Mouse (Mus musculus): ENCODE data around the gene Hmgb1. TPM values are rescaled to one million over a fixed set of nuclear protein-coding genes. Genes with fewer than 3 reads are reported as not detected.

The Hmgb1 gene
- 690 and 735 TPM in 2 replicates for polyA plus RNA-seq (2015; fragmentation: Nextera tagmentation; extraction: Ambion mirVana)

- no peaks in the 10 kb centered on the region for H3K9me3 ChIP-seq
- peak within 1 kb of the TSS; percentile 98 for H3K27ac ChIP-seq (replicated peaks)
- peak within 1 kb of the TSS; percentile 82 for H3K4me2 ChIP-seq
- ATAC-seq (ENCODE audit: low FRiP score, low read depth) = peak; percentile 98
- peak within 1 kb of the TSS; percentile 86 for H3K4me3 ChIP-seq
- H3K27me3 ChIP-seq = no peaks in the 10 kb centered on the region
- peaks cover 4% of the 10 kb centered on the region for H3K36me3 ChIP-seq
- H3K4me1 ChIP-seq (replicated peaks) = peaks cover 24% of the 10 kb centered on the region
- under 1% methylated on average over 57 of the region's 59 CpGs for WGBS
- peak within 1 kb of the TSS; percentile 90 for H3K9ac ChIP-seq
Measured at GRCm38 (mm10) chr5:149184104-149184843, at the start of gene Hmgb1, which contains the start of gene Uspl1. Gene Hmgb1, minus strand, starts transcription at chr5:149184489. Gene Uspl1, plus strand, starts transcription at chr5:149184350.

- H3K4me1 ChIP-seq (replicated peaks) = no peaks in the 10 kb centered on the region
- ATAC-seq (ENCODE audit: low FRiP score, low read depth) = 0 out of 2 replicates have a peak, but pooled peaks have one; percentile 9
- H3K27me3 ChIP-seq = no peaks in the 10 kb centered on the region
- H3K9ac ChIP-seq = peak overlapping the region; percentile 47
- peak overlapping the region; percentile 53 for H3K4me2 ChIP-seq
- no peaks in the 10 kb centered on the region for H3K36me3 ChIP-seq
- peak overlapping the region; percentile 81 for H3K27ac ChIP-seq (replicated peaks)
- peak overlapping the region; percentile 50 for H3K4me3 ChIP-seq
- no peaks in the 10 kb centered on the region for H3K9me3 ChIP-seq
- 75% methylated on average over 18 of the region's 18 CpGs for WGBS
Measured at GRCm38 (mm10) chr5:149229619-149230339, 45.5 kb upstream of the Hmgb1 start.

- peak; percentile 98 for ATAC-seq (ENCODE audit: low FRiP score, low read depth)
- H3K27ac ChIP-seq (replicated peaks) = peak overlapping the region; percentile 81
- no peaks in the 10 kb centered on the region for H3K9me3 ChIP-seq
- peak overlapping the region; percentile 47 for H3K9ac ChIP-seq
- H3K36me3 ChIP-seq = no peaks in the 10 kb centered on the region
- WGBS = 3% methylated on average over 55 of the region's 55 CpGs
- H3K4me1 ChIP-seq (replicated peaks) = peaks cover 6% of the 10 kb centered on the region
- H3K27me3 ChIP-seq = no peaks in the 10 kb centered on the region
- H3K4me2 ChIP-seq = peak overlapping the region; percentile 53
- peak overlapping the region; percentile 50 for H3K4me3 ChIP-seq
Measured at GRCm38 (mm10) chr5:149228700-149229618, 44.7 kb upstream of the Hmgb1 start.

- H3K4me2 ChIP-seq = 0 out of 2 replicates have a peak overlapping the region, but pooled peaks have one; percentile 3
Measured at GRCm38 (mm10) chr5:149224666-149225065, 40.4 kb upstream of the Hmgb1 start.

GRCm38 (mm10) chr5:149221355-149221754 lies 37.1 kb upstream of the Hmgb1 start:
- no peak for ATAC-seq (ENCODE audit: low FRiP score, low read depth)
- Histone ChIP-seq H3K4me2 (no peak overlapping the region), H3K4me1 (replicated peaks) (peaks cover 8% of the 10 kb centered on the region), H3K9ac (no peak overlapping the region), H3K27ac (replicated peaks) (no peak overlapping the region), H3K36me3 (0 out of 2 replicates have a peak, but pooled peaks cover 5% of the 10 kb centered on the region), H3K27me3 (no peaks in the 10 kb centered on the region), H3K4me3 (no peak overlapping the region), H3K9me3 (no peaks in the 10 kb centered on the region)
- 95% methylated on average over 4 of the region's 4 CpGs for WGBS

More at GRCm38 (mm10) chr5:149224666-149225065, 40.4 kb upstream of the Hmgb1 start:
- Histone ChIP-seq H3K9me3 (no peaks in the 10 kb centered on the region), H3K36me3 (no peaks in the 10 kb centered on the region), H3K4me3 (no peak overlapping the region), H3K4me1 (replicated peaks) (peaks cover 8% of the 10 kb centered on the region), H3K27ac (replicated peaks) (no peak overlapping the region), H3K27me3 (no peaks in the 10 kb centered on the region), H3K9ac (no peak overlapping the region)
- WGBS = 19% methylated on average over 7 of the region's 7 CpGs
- no peak for ATAC-seq (ENCODE audit: low FRiP score, low read depth)

GRCm38 (mm10) chr5:149219493-149219892 lies 35.2 kb upstream of the Hmgb1 start:
- H3K27ac ChIP-seq (replicated peaks) = no peak overlapping the region
- no peak for ATAC-seq (ENCODE audit: low FRiP score, low read depth)
- H3K4me1 ChIP-seq (replicated peaks) = peaks cover 8% of the 10 kb centered on the region
- no peaks in the 10 kb centered on the region for H3K9me3 ChIP-seq
- no peak overlapping the region for H3K4me3 ChIP-seq
- 84% methylated on average over 3 of the region's 3 CpGs for WGBS
- H3K9ac ChIP-seq = no peak overlapping the region
- H3K4me2 ChIP-seq = no peak overlapping the region
- H3K36me3 ChIP-seq = peaks cover 18% of the 10 kb centered on the region
- no peaks in the 10 kb centered on the region for H3K27me3 ChIP-seq

- H3K4me3 ChIP-seq = no peak overlapping the region
- no peaks in the 10 kb centered on the region for H3K4me1 ChIP-seq (replicated peaks)
- H3K4me2 ChIP-seq = no peak overlapping the region
- H3K9ac ChIP-seq = no peak overlapping the region
- WGBS = 86% methylated on average over 6 of the region's 6 CpGs
- no peaks in the 10 kb centered on the region for H3K9me3 ChIP-seq
- no peak for ATAC-seq (ENCODE audit: low FRiP score, low read depth)
- no peak overlapping the region for H3K27ac ChIP-seq (replicated peaks)
- H3K27me3 ChIP-seq = no peaks in the 10 kb centered on the region
- H3K36me3 ChIP-seq = peaks cover 33% of the 10 kb centered on the region
Measured at GRCm38 (mm10) chr5:149217524-149218357, 33.5 kb upstream of the Hmgb1 start.

GRCm38 (mm10) chr5:149215540-149215939 lies 31.3 kb upstream of the Hmgb1 start:
- no peaks in the 10 kb centered on the region for H3K4me1 ChIP-seq (replicated peaks)
- ATAC-seq (ENCODE audit: low FRiP score, low read depth) = no peak
- H3K36me3 ChIP-seq = peaks cover 42% of the 10 kb centered on the region
- H3K9me3 ChIP-seq = no peaks in the 10 kb centered on the region
- H3K4me3 ChIP-seq = no peak overlapping the region
- H3K27ac ChIP-seq (replicated peaks) = no peak overlapping the region
- over 99% methylated on average over 7 of the region's 7 CpGs for WGBS
- no peaks in the 10 kb centered on the region for H3K27me3 ChIP-seq
- no peak overlapping the region for H3K9ac ChIP-seq
- H3K4me2 ChIP-seq = no peak overlapping the region

- no peak overlapping the region for H3K9ac ChIP-seq
- no peaks in the 10 kb centered on the region for H3K4me1 ChIP-seq (replicated peaks)
- H3K27me3 ChIP-seq = no peaks in the 10 kb centered on the region
- H3K36me3 ChIP-seq = peaks cover 43% of the 10 kb centered on the region
- no peak for ATAC-seq (ENCODE audit: low FRiP score, low read depth)
- H3K4me2 ChIP-seq = no peak overlapping the region
- no peaks in the 10 kb centered on the region for H3K9me3 ChIP-seq
- WGBS = 83% methylated on average over 4 of the region's 4 CpGs
- H3K27ac ChIP-seq (replicated peaks) = no peak overlapping the region
- no peak overlapping the region for H3K4me3 ChIP-seq
Measured at GRCm38 (mm10) chr5:149212806-149213205, 28.5 kb upstream of the Hmgb1 start.

GRCm38 (mm10) chr5:149211041-149211440 lies 26.8 kb upstream of the Hmgb1 start:
- 69% methylated on average over 4 of the region's 4 CpGs for WGBS
- no peaks in the 10 kb centered on the region for H3K27me3 ChIP-seq
- H3K27ac ChIP-seq (replicated peaks) = no peak overlapping the region
- H3K36me3 ChIP-seq = peaks cover 43% of the 10 kb centered on the region
- no peaks in the 10 kb centered on the region for H3K4me1 ChIP-seq (replicated peaks)
- no peak overlapping the region for H3K9ac ChIP-seq
- no peak overlapping the region for H3K4me3 ChIP-seq
- H3K4me2 ChIP-seq = no peak overlapping the region
- H3K9me3 ChIP-seq = no peaks in the 10 kb centered on the region
- no peak for ATAC-seq (ENCODE audit: low FRiP score, low read depth)

- Histone ChIP-seq H3K4me1 (replicated peaks) (no peaks in the 10 kb centered on the region), H3K9ac (no peak overlapping the region), H3K27me3 (no peaks in the 10 kb centered on the region), H3K4me3 (no peak overlapping the region), H3K9me3 (no peaks in the 10 kb centered on the region), H3K4me2 (no peak overlapping the region), H3K36me3 (peaks cover 39% of the 10 kb centered on the region), H3K27ac (replicated peaks) (no peak overlapping the region)
- 15% methylated on average over 8 of the region's 8 CpGs for WGBS
- ATAC-seq (ENCODE audit: low FRiP score, low read depth) = no peak
Measured at GRCm38 (mm10) chr5:149209328-149209727, 25.0 kb upstream of the Hmgb1 start.

All from hindbrain, embryonic 15.5 days (tissue).